Mouse (Mus musculus) testis, adult 2 months (tissue): Measurements from ENCODE around the gene Slc25a21. TPM values are rescaled to one million over a fixed set of nuclear protein-coding genes. Genes with fewer than 3 reads are reported as not detected.

ENCODE experiments used
- H3K27ac ChIP-seq: fragments of 200-500 bp; 2 replicates; pipeline ENCODE4 v1.5.1; 2012; ENCODE audit warnings: low read depth, low read length; ENCODE audit not compliant: control insufficient read depth, insufficient read depth
- H3K27me3 ChIP-seq: fragments of 200-500 bp; 2 replicates; pipeline ENCODE4 v1.6.1; 2012; ENCODE audit warnings: mild to moderate bottlenecking, low read length, moderate library complexity; ENCODE audit not compliant: control insufficient read depth, insufficient read depth
- H3K36me3 ChIP-seq: fragments of 200-500 bp; 2 replicates; pipeline ENCODE4 v1.6.1; 2012; ENCODE audit warnings: mild to moderate bottlenecking, low read length; ENCODE audit not compliant: control insufficient read depth, insufficient read depth
- H3K4me1 ChIP-seq: fragments of 200-500 bp; 2 replicates; pipeline ENCODE4 v1.6.1; 2012; ENCODE audit warnings: low read length; ENCODE audit not compliant: control insufficient read depth, insufficient read depth
- H3K4me3 ChIP-seq: fragments of 200-500 bp; 2 replicates; pipeline ENCODE4 v1.5.1; 2012; ENCODE audit warnings: low read depth, mild to moderate bottlenecking, low read length, moderate library complexity, mixed read lengths; ENCODE audit not compliant: control insufficient read depth
- CTCF ChIP-seq: fragments of 200-500 bp; IDR thresholded peaks from 2 replicates; pipeline ENCODE4 v1.5.1; 2012; ENCODE audit warnings: low read depth, mild to moderate bottlenecking, inconsistent platforms, low read length, moderate library complexity; ENCODE audit not compliant: control insufficient read depth, insufficient read depth, insufficient replicate concordance
- POLR2A ChIP-seq: fragments of 200-500 bp; IDR thresholded peaks from 2 replicates; pipeline ENCODE4 v1.6.1; 2012; ENCODE audit warnings: low read depth, mild to moderate bottlenecking, inconsistent platforms, low read length, moderate library complexity; ENCODE audit not compliant: control insufficient read depth
- polyA plus RNA-seq: library from polyadenylated mRNA; depleted of rRNA; stranded (reverse); fragments of >200 nt; gene quantifications from 2 replicates; pipeline ENCODE4 v1.2.3, GENCODE M21; 2012

The Slc25a21 gene
- polyA plus RNA-seq, 1 experiment, result 0.75 TPM

GRCm38 (mm10) chr12:57083533-57083932 lies 113.7 kb downstream of the Slc25a21 start:
- H3K27me3 ChIP-seq, result no peaks in the 10 kb centered on the region
- TF ChIP-seq POLR2A (no peak), CTCF (no peak)
- no peak overlapping the region for H3K27ac ChIP-seq
- H3K36me3 ChIP-seq, result no peaks in the 10 kb centered on the region
- no peaks in the 10 kb centered on the region for H3K4me1 ChIP-seq
- H3K4me3 ChIP-seq, result no peak overlapping the region

DNA sequence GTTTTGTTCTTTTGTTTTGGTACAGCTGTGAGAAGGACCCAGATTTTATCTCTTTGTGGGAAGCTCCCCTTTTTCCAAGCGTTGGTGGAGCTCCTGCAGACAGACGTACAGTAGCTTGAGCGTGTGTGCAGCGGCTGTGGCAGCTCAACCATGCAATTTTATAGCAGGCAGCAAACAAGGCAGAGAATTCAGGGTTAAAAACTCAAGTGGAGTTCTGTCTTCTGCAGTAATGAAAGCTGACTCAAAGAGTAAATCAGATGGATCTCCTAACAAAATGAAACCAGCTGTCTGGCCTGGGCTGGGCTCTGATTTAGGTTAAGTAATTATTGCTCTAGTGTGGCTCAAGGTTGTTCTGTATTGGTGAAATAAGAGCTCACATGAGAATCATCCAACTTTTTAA lies 120.7 kb downstream of the Slc25a21 start:
- H3K27ac ChIP-seq, result no peak overlapping the region
- no peak overlapping the region for H3K4me3 ChIP-seq
- H3K27me3 ChIP-seq, result no peaks in the 10 kb centered on the region
- TF ChIP-seq CTCF, result no peak
- no peak for TF ChIP-seq POLR2A
- H3K4me1 ChIP-seq, result no peaks in the 10 kb centered on the region
- H3K36me3 ChIP-seq, result no peaks in the 10 kb centered on the region

GRCm38 (mm10) chr12:57072616-57073015 lies 124.7 kb downstream of the Slc25a21 start:
- H3K36me3 ChIP-seq, result no peaks in the 10 kb centered on the region
- TF ChIP-seq POLR2A (no peak), CTCF (no peak)
- no peak overlapping the region for H3K27ac ChIP-seq
- no peak overlapping the region for H3K4me3 ChIP-seq
- no peaks in the 10 kb centered on the region for H3K27me3 ChIP-seq
- no peaks in the 10 kb centered on the region for H3K4me1 ChIP-seq

DNA sequence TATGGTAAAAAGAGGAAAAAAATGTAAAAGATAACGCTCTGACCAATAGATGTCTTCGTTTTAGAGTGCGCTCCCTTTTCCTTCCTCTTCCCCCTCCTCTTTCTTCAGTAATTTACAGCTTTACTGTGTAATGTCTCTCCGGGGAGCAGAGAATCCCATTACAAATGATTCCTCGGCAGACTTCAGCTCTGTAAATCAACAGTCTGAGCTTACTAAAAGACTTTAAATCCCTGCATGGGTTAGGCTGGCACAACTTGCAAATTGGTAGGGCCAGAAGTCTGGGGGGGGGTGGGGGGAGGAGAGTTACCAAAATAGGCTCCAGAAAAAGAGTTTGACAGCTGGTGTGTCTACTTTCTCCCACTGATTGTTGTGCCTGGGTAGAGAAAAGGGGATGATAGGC lies 128.7 kb downstream of the Slc25a21 start:
- no peaks in the 10 kb centered on the region for H3K27me3 ChIP-seq
- H3K36me3 ChIP-seq, result no peaks in the 10 kb centered on the region
- H3K4me1 ChIP-seq, result no peaks in the 10 kb centered on the region
- H3K27ac ChIP-seq, result no peak overlapping the region
- no peak for TF ChIP-seq CTCF
- TF ChIP-seq POLR2A, result no peak
- H3K4me3 ChIP-seq, result no peak overlapping the region

- H3K36me3 ChIP-seq, result no peaks in the 10 kb centered on the region
- H3K4me3 ChIP-seq, result no peak overlapping the region
- H3K4me1 ChIP-seq, result no peaks in the 10 kb centered on the region
- no peaks in the 10 kb centered on the region for H3K27me3 ChIP-seq
- TF ChIP-seq CTCF, result no peak
- no peak for TF ChIP-seq POLR2A
- no peak overlapping the region for H3K27ac ChIP-seq
Observed at GRCm38 (mm10) chr12:57019737-57020136, 177.5 kb downstream of the Slc25a21 start.

DNA sequence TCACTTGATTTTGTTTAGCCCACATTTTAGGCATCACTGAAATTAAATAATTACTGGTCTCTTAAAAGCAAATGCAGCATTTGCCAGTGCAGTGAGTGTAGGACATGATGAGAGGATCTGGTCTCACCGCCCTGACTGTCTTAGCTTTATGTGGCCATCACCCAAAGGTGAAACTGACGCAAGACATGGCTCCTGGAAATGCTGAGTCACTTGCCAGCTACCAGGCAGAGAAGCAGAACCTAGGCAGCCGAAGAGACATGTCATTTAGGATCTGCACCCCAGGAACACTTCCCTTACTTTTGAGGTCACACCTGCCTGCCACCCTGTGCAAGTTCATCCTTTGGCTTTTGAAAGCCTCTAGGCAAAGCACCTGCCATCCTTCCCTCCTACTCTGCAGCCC lies 180.4 kb downstream of the Slc25a21 start:
- H3K4me3 ChIP-seq, result no peak overlapping the region
- no peaks in the 10 kb centered on the region for H3K36me3 ChIP-seq
- no peak overlapping the region for H3K27ac ChIP-seq
- no peaks in the 10 kb centered on the region for H3K27me3 ChIP-seq
- TF ChIP-seq POLR2A, result no peak
- no peak for TF ChIP-seq CTCF
- no peaks in the 10 kb centered on the region for H3K4me1 ChIP-seq

- no peaks in the 10 kb centered on the region for H3K36me3 ChIP-seq
- H3K27ac ChIP-seq, result no peak overlapping the region
- H3K4me3 ChIP-seq, result no peak overlapping the region
- H3K4me1 ChIP-seq, result no peaks in the 10 kb centered on the region
- H3K27me3 ChIP-seq, result no peaks in the 10 kb centered on the region
- TF ChIP-seq CTCF, result no peak
- no peak for TF ChIP-seq POLR2A
Observed at GRCm38 (mm10) chr12:57016324-57016723, 180.9 kb downstream of the Slc25a21 start.

GRCm38 (mm10) chr12:57009010-57009409 lies 188.3 kb downstream of the Slc25a21 start:
- Histone ChIP-seq H3K4me3 (no peak overlapping the region), H3K27me3 (no peaks in the 10 kb centered on the region), H3K36me3 (no peaks in the 10 kb centered on the region), H3K4me1 (no peaks in the 10 kb centered on the region), H3K27ac (no peak overlapping the region)
- TF ChIP-seq POLR2A, result no peak
- TF ChIP-seq CTCF, result no peak
